Mouse (Mus musculus) liver, adult 2 months (tissue): Measurements from ENCODE around the gene Gatc.
A peak's percentile ranks its signal among the peaks of the same experiment; 100 is the strongest.

Experiments used
- CTCF ChIP-seq: fragments of 200-500 bp; IDR thresholded peaks from 2 replicates; pipeline ENCODE4 v1.5.1; 2011; ENCODE audit warnings: low read depth, low read length, control low read depth
- POLR2A ChIP-seq: fragments of 200-500 bp; IDR thresholded peaks from 2 replicates; pipeline ENCODE4 v1.6.1; 2011; ENCODE audit warnings: low read length, control low read depth; ENCODE audit not compliant: insufficient read depth; ENCODE audit errors: extremely low read depth

GRCm38 (mm10) chr5:115294173-115294572 lies 46.8 kb downstream of the Gatc start:
- TF ChIP-seq CTCF, result peak; percentile 52
- no peak for TF ChIP-seq POLR2A
